Mouse (Mus musculus) thymus, postnatal 14 days (tissue): ENCODE results near the gene Rnf150.

Source experiments
- DNase-seq: peaks from one replicate; pipeline ENCODE4 v3.0.0; 2021

Rnf150 gene

DNA sequence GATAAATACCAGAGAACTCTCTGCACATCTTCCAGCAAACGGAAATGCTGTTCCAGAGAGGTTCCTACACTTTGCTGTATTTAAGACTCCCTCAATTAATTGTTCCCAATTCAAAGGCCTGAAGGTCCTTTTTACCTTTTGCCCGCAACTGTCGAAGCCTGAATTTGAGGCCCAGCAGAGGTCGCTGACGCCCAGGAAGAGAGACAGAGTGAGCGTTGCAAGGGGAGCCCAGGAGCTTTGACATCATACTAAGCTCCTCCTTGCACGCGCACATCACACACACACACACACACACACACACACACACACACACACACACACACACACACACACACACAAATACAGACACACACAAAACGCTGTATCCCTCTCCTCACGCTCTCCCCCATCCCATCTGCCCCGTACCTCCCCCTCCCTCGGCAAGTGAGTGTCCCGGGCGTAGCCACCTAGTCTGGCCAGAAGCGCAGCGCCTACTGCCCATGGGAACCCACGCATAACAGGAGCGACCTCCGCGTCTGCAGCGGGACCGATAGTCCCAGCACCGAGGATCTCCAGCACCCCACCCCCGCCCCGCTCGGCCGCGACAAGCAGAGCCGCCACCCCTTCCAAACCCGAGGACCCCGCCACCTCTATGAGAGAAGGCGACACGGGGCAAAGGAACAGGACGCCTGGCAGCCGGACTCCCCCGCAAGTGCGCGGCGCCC lies at the start of gene Rnf150:
Rnf150 (plus strand) TSS at position 316 of the 704 bp plus-strand sequence.
- peak; percentile 70 for DNase-seq

DNA sequence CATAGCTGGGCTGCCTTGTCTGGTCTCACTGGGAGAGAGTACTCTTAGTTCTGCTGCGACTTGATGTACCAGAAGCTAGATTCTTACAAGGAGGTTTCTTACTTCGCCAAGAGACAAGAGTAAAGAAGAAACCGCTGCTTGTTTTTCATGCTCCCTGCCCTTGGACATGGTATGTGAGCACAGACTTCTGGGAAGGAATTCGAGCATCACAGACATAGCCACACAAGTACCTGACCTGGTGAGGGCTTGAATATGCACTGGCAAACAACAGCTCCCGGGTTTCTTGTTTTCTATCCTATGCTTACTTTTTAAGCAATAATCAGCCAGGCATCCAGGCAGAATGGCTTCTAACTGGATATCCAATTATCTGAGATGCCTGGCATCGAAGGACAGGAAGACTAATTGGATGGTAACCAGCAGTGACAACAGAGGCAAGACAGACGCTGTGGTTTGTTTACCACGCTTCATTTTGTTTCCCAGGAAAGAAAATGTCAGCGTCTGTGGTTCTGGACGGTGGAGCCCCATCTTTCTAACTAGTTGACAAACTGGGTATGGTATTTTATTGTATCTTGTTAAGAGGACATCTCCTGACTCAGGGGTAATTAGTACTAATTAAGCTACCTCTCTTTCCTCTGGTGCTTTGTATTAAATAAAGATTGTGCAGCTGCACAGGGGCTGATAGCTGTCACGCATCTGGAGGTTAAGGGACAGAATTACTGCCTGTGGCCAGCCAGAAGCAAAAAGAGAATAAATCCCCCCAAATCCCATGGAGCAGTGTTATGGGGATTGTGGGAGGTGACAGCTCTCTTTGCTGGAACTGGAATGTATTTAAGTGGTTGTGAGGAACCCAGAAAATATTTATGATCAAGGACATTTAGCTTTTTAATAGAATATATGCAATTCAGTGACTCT lies 36.8 kb upstream of the Rnf150 start:
- DNase-seq, result no peak

- DNase-seq, result no peak
These were observed 22.7 kb upstream of the Rnf150 start for GRCm38 (mm10) chr8:82840415-82840814.

- DNase-seq, result no peak
These were observed 22.2 kb upstream of the Rnf150 start for GRCm38 (mm10) chr8:82840963-82841362.

DNA sequence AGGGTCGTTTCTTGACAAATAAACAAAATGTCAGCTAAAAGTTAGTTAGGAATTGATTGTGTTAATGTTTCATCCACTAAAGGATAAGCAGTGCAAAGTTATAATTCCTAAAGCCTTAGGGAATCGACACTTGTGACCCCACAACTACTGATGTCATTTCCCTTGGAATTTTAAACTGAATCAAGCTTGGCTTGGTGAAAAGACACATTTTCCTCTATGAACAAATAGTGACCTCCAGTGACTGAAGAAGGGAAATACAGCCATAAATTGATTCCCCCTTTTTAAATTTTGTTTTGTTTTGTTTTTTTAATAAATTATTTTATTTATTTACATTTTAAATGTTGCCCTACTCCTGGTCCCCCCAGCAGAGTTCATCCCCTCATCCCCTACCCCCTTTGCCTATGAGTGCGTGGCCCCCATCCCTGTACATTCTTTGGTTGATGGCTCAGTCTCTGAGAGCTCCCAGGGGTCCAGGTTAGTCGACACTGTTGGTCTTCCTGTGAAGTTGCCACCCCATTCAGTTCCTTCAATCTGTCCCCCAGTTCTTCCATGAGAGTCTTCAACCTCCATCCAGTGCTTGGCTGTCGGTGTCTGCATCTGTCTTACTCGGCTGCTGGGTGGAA lies 21.5 kb upstream of the Rnf150 start:
- no peak for DNase-seq

DNA sequence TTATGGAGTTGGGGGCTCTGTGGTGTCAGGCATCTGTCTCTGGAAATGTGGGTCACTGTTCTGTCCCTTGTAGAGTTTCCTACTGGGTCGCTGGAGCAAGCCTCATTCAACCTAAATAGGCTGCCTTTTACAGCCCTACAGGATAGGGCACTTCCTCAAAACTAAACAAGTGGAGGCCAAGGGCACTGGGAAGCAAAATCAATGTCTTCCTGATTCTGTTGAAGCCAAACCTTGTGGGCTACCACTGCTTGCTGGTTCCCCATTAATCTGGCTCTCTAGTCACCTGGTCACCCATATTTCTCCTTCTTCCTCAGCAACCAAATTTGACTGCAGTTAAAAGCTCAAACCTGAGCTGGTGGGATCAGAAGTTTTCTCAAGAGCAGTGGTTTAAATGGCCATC lies 19.5 kb upstream of the Rnf150 start:
- no peak for DNase-seq

DNA sequence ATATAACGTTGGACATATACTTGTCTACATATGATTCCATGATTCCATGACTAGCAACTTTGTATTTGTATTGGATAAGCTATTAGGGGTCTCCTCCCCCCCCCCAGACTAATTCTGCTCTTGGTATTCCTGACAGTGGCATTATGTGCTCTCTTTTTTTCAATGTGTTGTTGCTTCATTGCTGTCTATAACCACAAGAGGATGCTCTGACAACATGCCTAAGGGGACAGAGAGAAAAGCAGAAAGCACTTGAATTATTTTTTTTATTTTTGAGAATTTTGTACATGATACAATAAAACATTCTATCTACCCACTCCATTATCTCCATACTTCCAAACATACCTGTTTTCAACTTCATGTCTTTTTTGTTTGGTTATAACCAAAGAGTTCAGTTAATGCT lies 18.7 kb upstream of the Rnf150 start:
- DNase-seq, result no peak

DNA sequence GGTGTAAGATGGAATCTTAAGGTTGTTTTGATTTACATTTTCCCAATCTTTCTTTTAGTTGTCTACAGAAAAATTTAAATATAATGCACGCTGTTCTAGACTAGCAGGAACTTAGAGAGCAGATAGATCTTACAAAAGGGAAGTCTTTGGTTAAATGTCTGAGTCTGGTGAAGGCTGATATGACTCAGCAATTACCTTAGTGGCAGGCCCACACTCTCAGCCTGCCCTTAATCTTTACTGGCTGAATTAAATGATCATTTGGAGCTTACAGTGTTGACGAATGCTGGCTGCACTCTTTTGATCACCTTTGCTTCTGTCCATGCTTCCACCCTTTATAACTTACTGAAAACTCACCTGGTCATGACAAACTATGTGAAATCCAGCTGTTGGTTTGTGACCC lies 17.1 kb upstream of the Rnf150 start:
- no peak for DNase-seq

DNA sequence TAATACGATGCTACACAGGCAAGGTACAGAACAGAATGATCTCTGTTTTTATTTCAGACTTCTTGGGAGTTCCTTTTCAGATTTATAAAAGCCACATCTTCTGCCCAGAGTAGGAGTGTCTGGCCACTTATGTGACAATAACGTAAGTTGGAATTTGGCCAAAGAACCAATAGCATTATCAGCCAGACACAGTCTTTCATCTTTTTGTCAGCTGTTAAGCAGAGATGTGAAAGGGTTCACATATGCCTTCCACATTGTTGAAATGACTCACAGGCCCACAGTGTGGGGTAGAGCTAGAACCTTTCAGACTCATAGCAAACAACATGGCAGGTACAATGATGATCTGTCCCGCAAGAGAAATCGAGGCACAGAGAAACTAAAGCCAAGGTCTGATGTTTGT lies 16.4 kb upstream of the Rnf150 start:
- no peak for DNase-seq

DNA sequence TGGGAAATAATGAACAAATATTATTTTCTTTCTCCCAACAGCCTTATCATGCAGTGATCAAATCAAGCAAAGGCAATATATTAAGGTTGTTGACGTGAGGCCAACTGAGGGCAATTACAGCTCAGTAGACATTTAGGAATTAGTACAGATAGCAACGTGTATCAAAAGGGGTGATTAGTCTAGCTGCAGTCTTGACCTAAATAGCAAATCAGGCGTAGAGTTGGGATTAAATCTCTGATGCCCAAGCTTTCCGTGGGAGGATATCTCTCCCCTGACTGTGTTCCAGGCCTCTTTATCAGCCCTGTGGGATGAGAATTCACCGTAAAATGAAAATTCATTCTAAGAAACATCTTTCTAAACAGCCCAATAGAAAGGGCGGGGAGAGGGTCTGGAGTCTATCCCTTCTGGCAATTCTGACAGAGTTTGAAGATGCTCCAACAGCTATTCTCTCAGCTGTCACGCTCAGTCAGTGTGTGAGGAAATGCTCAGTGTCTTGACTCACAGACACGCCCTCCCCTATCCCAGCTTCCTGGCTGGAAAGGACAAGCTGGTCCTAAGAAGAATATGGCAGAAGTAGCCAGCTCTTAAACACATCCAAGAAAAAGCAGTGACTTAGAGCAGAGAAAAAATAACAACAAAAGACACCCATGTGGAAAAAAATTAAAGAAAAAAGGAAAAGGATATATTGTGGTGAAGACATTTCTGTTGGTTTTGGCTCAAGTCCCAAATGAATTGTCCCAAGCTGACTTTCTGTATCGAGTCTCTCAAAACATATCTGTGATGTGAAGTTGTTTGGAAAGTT lies 4.4 kb upstream of the Rnf150 start:
- DNase-seq, result no peak

DNA sequence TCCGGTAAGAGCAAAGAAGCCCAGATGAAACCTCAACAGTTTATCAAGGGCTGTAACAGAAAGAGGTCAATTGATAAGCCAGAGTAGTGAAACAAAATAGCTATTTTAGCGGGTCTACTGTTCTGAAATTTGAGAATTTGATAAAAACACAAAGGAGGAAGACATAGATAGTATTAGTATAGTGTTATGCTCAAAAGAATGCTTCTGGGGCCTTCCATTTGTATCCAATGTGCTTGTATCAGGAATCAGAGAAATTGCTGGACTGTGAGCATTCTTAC lies 3.9 kb upstream of the Rnf150 start:
- no peak for DNase-seq

DNA sequence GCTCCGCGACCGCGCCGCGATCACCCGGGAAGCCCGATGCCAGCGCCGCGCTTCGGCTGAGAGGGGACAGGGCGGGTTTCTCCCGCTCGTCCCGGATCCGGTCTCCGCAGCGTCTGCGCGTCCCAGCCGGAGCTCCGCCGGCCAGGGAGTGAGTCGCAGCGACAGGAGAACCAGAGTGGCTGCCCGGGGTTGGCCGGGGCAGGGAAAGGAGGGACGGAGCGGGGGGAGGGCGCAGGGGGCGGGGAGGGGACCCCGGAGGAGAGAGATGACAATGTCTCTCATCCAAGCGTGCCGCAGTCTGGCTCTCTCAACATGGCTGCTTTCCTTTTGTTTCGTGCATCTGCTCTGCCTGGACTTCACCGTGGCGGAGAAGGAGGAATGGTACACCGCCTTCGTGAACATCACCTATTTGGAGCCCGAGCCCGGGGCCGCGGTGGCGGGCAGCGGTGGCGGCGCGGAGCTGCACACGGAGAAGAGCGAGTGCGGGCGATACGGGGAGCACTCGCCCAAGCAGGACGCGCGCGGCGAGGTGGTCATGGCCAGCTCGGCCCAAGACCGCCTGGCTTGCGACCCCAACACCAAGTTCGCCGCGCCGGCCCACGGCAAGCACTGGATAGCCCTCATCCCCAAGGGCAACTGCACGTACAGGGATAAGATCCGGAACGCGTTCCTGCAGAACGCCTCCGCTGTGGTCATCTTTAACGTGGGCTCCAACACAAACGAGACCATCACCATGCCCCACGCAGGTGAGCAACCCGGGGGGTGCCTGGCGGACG lies 777 bp downstream of the Rnf150 start:
- DNase-seq, result peak; percentile 20

DNA sequence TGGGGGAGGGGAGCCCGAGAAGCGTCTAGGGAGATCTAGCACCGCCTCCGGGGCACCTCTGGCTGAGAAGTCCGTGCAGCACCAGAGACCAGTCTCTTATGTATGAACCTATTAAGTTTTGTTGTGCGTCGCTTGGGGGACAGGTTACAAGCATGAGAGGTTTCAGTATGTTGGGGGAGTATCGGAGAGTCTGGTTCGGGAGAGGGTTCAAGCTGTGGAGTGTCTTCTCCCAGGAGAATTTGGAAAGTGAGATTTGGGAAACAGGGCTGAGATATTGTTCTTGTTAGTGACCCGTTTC lies 1.3 kb downstream of the Rnf150 start:
- no peak for DNase-seq

GRCm38 (mm10) chr8:82865239-82865638 lies 2.1 kb downstream of the Rnf150 start:
- DNase-seq, result no peak

DNA sequence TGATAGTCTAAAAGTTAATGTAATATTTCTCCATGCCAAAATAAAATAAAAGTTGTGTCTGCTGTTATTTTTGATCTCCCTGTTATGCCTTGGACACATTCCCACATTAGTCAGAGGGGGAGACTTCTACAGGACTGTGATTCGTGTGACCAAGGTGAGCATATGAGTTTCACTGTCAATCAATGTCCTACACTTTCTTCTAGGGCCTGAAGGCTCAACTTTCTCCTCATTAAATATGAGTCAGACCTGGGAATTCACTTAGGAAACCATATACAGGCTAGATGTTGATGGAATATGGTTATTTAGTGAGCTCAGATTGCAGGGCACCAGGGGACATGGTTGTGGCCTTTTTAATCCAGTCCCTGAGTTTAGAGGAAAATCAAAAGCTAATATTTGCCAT lies 3.1 kb downstream of the Rnf150 start:
- DNase-seq, result no peak

DNA sequence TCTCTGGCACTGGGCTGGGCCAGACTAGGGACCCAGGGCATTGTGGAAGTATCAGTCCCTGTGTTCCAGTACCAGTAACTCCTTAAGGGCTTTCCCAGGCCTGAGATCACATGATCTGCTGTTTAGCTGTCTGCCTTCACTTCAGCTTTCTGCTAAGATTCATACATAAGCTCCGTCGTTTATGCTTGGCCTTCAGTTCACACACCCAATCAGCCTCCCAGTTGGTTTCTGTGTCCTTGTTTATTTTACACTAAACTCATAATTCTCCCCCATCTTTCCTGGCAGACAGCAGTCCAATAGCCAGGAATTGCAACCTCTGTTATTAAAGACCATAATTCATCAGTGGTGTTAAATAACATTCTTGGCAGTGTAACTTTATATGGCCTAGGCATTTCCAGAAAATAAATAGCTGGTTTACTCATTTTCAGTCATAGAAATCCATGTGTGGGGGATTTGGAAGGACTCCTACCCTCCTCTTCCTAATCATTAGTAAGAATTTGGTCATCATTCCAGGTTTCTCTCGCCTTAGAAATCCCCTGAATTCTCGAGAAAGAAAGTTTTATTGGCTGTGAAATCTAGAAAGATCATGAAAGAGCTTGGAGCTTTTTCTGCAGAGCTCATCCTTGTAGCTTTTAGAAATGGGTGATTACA lies 7.8 kb downstream of the Rnf150 start:
- no peak for DNase-seq

GRCm38 (mm10) chr8:82871986-82872385 lies 8.8 kb downstream of the Rnf150 start:
- no peak for DNase-seq

DNA sequence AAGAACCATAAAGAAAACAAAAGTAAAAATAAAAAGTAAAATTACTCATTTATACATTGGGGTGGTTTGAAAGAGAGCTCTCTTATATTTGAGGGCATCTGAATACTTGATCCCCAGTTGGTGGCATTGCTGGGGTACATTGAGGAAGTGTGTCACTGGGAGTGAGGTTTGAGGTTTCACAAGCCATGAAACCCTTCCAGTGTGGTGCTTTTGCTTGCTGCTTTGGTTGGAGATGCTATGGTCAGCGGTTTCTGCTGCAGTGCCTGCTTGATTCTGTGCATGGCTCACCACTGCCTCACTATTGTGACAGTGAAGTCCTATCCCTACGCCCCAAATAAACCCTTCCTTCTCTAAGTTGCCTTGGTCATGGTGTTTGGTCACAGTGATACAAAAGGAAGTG lies 10.9 kb downstream of the Rnf150 start:
- no peak for DNase-seq

DNA sequence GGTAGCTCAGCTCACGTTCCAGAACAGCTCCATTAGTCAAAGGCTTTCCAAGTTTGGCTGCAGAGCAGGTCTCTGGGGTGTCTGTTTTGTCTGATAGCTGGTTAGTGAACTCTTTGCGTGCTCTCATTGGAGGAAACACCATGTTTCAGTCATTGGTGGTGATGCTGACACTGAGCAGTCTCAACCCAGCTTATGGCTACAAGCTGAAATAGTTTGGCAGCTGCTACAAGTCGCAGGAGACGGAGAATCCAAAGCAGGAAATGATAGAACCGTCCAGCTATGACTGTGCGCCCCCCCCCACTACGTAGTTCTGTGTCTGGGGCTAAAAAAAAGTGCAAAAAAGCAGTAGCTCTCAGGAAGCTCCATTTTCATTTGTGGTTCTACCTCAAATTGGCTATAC lies 12.0 kb downstream of the Rnf150 start:
- no peak for DNase-seq

DNA sequence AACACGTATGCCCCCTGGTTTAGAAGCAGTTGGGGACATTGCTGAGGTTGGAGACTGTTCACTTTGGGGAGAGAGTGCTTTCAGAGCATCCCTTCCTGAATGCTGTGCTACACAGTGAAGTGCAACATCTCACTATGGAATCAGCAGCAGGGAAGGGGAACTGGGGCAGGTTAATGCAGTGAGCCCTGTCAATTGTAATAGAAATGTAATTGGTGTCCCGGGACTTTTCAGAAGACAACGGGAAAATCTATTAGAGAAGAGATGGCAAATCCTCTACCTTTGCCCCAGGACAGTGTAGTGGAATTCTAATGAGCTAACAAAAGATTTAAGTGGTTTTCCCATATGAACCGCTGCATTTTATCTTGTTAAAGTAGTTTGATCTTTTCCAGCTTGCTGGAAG lies 21.3 kb downstream of the Rnf150 start:
- no peak for DNase-seq

DNA sequence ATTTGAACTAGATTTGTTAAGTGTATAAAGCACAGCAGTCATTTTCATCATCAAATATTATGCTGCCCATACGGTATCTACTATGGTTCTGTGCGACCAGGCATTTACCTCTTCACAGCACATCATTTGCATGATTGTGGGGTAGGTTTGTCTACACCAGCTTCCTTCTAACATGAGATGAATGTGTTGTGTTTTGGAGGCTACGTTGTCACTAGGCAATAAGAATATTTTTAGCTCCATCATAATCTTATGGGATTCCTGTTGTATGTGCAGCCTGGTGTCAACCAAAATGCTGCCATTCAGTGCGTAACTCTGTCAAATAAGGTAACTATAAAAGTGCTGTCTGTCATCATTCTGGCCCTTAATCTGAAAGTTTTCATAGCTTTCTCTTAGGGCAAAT lies 24.1 kb downstream of the Rnf150 start:
- no peak for DNase-seq

- DNase-seq, result no peak
These were observed 26.0 kb downstream of the Rnf150 start for GRCm38 (mm10) chr8:82889062-82889720.
